Mouse (Mus musculus) liver, adult 2 months (tissue): ENCODE measurements at regions not wholly inside any gene's neighbourhood (a gene's known extent, or its start where the extent isn't known, plus 50 kb on each side); places are given as distances from the start of the nearest gene placed in this dataset.

Experiments
- CTCF ChIP-seq: fragments of 200-500 bp; IDR thresholded peaks from 2 replicates; pipeline ENCODE4 v1.5.1; 2011; ENCODE audit warnings: low read depth, low read length, control low read depth
- POLR2A ChIP-seq: fragments of 200-500 bp; IDR thresholded peaks from 2 replicates; pipeline ENCODE4 v1.6.1; 2011; ENCODE audit warnings: low read length, control low read depth; ENCODE audit not compliant: insufficient read depth; ENCODE audit errors: extremely low read depth

DNA sequence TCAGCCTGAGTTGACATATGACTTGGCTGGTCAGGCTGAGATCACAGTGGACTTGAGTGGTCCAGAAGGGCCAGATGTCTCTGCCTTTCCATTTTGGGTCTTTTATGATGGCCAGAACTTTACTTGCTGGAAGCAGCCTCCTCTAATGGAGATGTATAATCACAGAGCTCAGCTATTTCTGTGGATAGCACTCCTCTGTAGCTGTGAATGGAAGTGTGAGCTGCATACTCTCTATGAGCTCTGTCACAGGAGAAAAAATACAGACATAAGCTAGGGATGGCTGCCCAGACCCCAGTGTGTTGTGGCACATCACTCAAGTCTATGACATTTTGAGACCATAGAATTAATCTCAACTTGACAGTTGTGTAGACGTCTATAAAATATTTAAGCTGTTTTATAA, 284.3 kb upstream of the Kif2a start:
- TF ChIP-seq CTCF, result no peak
- no peak for TF ChIP-seq POLR2A
